Mouse (Mus musculus): ENCODE measurements at regions not wholly inside any gene's neighbourhood (a gene's known extent, or its start where the extent isn't known, plus 50 kb on each side); places are given as distances from the start of the nearest gene placed in this dataset.
A peak's percentile ranks its signal among the peaks of the same experiment; 100 is the strongest.

GRCm38 (mm10) chr13:34800906-34801305 is 66.3 kb downstream of the Fam50b start:
- DNase-seq (ENCODE audit: low spot score) = no peak

- DNase-seq (ENCODE audit: low spot score) = no peak
Observed at GRCm38 (mm10) chr13:34806532-34807092, 68.5 kb upstream of the Prpf4b start.

GRCm38 (mm10) chr13:34809536-34809935 is 65.6 kb upstream of the Prpf4b start:
- no peak for DNase-seq (ENCODE audit: low spot score)

- DNase-seq (ENCODE audit: low spot score) = peak; percentile 13
Observed at GRCm38 (mm10) chr13:34814161-34815056, 60.7 kb upstream of the Prpf4b start.

- DNase-seq (ENCODE audit: low spot score) = no peak
Observed at GRCm38 (mm10) chr13:34815057-34815410, 60.1 kb upstream of the Prpf4b start.

- DNase-seq (ENCODE audit: low spot score) = no peak
Observed at GRCm38 (mm10) chr13:34818211-34818610, 56.9 kb upstream of the Prpf4b start.

GRCm38 (mm10) chr13:34820423-34820822 is 54.7 kb upstream of the Prpf4b start:
- DNase-seq (ENCODE audit: low spot score) = no peak

- no peak for DNase-seq (ENCODE audit: low spot score)
Observed at GRCm38 (mm10) chr13:34821946-34822345, 53.2 kb upstream of the Prpf4b start.

GRCm38 (mm10) chr13:34824157-34824556 is 50.9 kb upstream of the Prpf4b start:
- DNase-seq (ENCODE audit: low spot score) = no peak

All from yolk sac, embryonic 10.5 days (tissue).